Mouse (Mus musculus) gastrocnemius, postnatal 36 days (tissue): ENCODE measurements around the gene Sat1. TPM values are rescaled to one million over a fixed set of nuclear protein-coding genes. Genes with fewer than 3 reads are reported as not detected.

Source experiments
- DNase-seq, 2 experiments: peaks; one replicate each; pipeline ENCODE4 v3.0.0; 2022
- intact Hi-C: fragments of 180-260 bp; cut with DNase I; formaldehyde crosslinking; loops from one replicate; pipeline ENCODE4 v1.15.1; 2025
- total RNA-seq, 2 experiments: library from RNA; stranded (reverse); gene quantifications; 2 replicates each; pipeline ENCODE4 v1.2.3; 2021

Gene Sat1
- total RNA-seq, 2 experiments from 2014 or later = 23.8 to 31.9 TPM

- DNase-seq = no peak
Observed at GRCm38 (mm10) chrX:155169886-155170285, 46.4 kb downstream of the Sat1 start.

GRCm38 (mm10) chrX:155167667-155168066 lies 48.6 kb downstream of the Sat1 start:
- no peak for DNase-seq
- intact Hi-C loops = no loop called here

More at GRCm38 (mm10) chrX:155169886-155170285, 46.4 kb downstream of the Sat1 start:
- intact Hi-C loops = no loop called here

GRCm38 (mm10) chrX:155166313-155166712 lies 49.9 kb downstream of the Sat1 start:
- DNase-seq = no peak
- intact Hi-C loops = no loop called here

- intact Hi-C loops = no loop called here
- no peak for DNase-seq
Observed at GRCm38 (mm10) chrX:155163553-155163952, 52.7 kb downstream of the Sat1 start.

Other genes starting within 250 kb of the Sat1 start
- not detected for gene Magea8, start 220.6 kb downstream of the Sat1 start, total RNA-seq
- not detected for gene Magea5, start 153.3 kb downstream of the Sat1 start, total RNA-seq
- gene Magea1, start 126.7 kb downstream of the Sat1 start, total RNA-seq = not detected
- gene Magea2, start 122.8 kb downstream of the Sat1 start, total RNA-seq = not detected
- not detected for gene Cldn34b2, start 88.0 kb downstream of the Sat1 start, total RNA-seq
- 10 to 100 TPM; 17.4 to 22.8 TPM for gene Acot9, start 46.0 kb upstream of the Sat1 start, total RNA-seq
- gene Prdx4, start 124.3 kb upstream of the Sat1 start, total RNA-seq = 1 to 10 TPM; 8.4 to 8.6 TPM